Mouse (Mus musculus): ENCODE measurements around the gene Stxbp1. TPM values are rescaled to one million over a fixed set of nuclear protein-coding genes. Genes with fewer than 3 reads are reported as not detected.

Gene Stxbp1
- polyA plus RNA-seq, 1 experiment: 3.2 TPM

- no peak for TF ChIP-seq CTCF (IDR thresholded peaks at IDR 0.05; ENCODE audit: control insufficient read depth, insufficient read depth, low read length)
- TF ChIP-seq POLR2A (IDR thresholded peaks at IDR 0.05; ENCODE audit: borderline replicate concordance, control insufficient read depth, low read depth, low read length): no peak
- WGBS: 37% methylated on average over 5 of the region's 5 CpGs
- Histone ChIP-seq H3K27ac (ENCODE audit: control insufficient read depth, insufficient read depth, low read depth, low read length, poor library complexity) (no peak overlapping the region), H3K4me3 (replicated peaks; ENCODE audit: control insufficient read depth, low read depth, low read length) (no peak overlapping the region), H3K4me1 (ENCODE audit: control insufficient read depth, insufficient read depth, low read length) (peaks cover 4% of the 10 kb centered on the region)
These were observed 30.3 kb upstream of the Stxbp1 start for GRCm38 (mm10) chr2:32877303-32877702.

- 7% methylated on average over 20 of the region's 20 CpGs for WGBS
- peak overlapping the region; percentile 22; the same call in 1 of the 2 replicates for H3K27ac ChIP-seq (ENCODE audit: control insufficient read depth, insufficient read depth, low read depth, low read length, poor library complexity)
- peaks cover 2% of the 10 kb centered on the region for H3K4me1 ChIP-seq (ENCODE audit: control insufficient read depth, insufficient read depth, low read length)
- no peak for TF ChIP-seq POLR2A (IDR thresholded peaks at IDR 0.05; ENCODE audit: borderline replicate concordance, control insufficient read depth, low read depth, low read length)
- TF ChIP-seq CTCF (IDR thresholded peaks at IDR 0.05; ENCODE audit: control insufficient read depth, insufficient read depth, low read length): no peak
- peak overlapping the region; percentile 59 for H3K4me3 ChIP-seq (replicated peaks; ENCODE audit: control insufficient read depth, low read depth, low read length)
These were observed 29.7 kb upstream of the Stxbp1 start for GRCm38 (mm10) chr2:32876490-32877302.

- under 1% methylated on average over 66 of the region's 68 CpGs for WGBS
- peak within 1 kb of the TSS; percentile 22; the same call in 1 of the 2 replicates for H3K27ac ChIP-seq (ENCODE audit: control insufficient read depth, insufficient read depth, low read depth, low read length, poor library complexity)
These were observed 28.8 kb upstream of the Stxbp1 start, which contains the start of gene Fam129b for GRCm38 (mm10) chr2:32875675-32876489. TSS of gene Fam129b (plus strand) at chr2:32876114.

GRCm38 (mm10) chr2:32874951-32875674, 28.1 kb upstream of the Stxbp1 start:
- TF ChIP-seq POLR2A (IDR thresholded peaks at IDR 0.05; ENCODE audit: borderline replicate concordance, control insufficient read depth, low read depth, low read length): no peak
- TF ChIP-seq CTCF (IDR thresholded peaks at IDR 0.05; ENCODE audit: control insufficient read depth, insufficient read depth, low read length): no peak
- WGBS: 25% methylated on average over 15 of the region's 15 CpGs
- Histone ChIP-seq H3K4me1 (ENCODE audit: control insufficient read depth, insufficient read depth, low read length) (peaks cover 3% of the 10 kb centered on the region), H3K27ac (ENCODE audit: control insufficient read depth, insufficient read depth, low read depth, low read length, poor library complexity) (no peak overlapping the region), H3K4me3 (replicated peaks; ENCODE audit: control insufficient read depth, low read depth, low read length) (peak overlapping the region; percentile 40)

More at GRCm38 (mm10) chr2:32875675-32876489, 28.8 kb upstream of the Stxbp1 start, which contains the start of gene Fam129b:
- Histone ChIP-seq H3K4me3 (replicated peaks; ENCODE audit: control insufficient read depth, low read depth, low read length) (peak within 1 kb of the TSS; percentile 59), H3K4me1 (ENCODE audit: control insufficient read depth, insufficient read depth, low read length) (no peaks in the 10 kb centered on the region; the same call in none of the 2 replicates)
- TF ChIP-seq POLR2A (IDR thresholded peaks at IDR 0.05; ENCODE audit: borderline replicate concordance, control insufficient read depth, low read depth, low read length) (0 out of 2 replicates have a peak, but pooled peaks have one; percentile 25), CTCF (IDR thresholded peaks at IDR 0.05; ENCODE audit: control insufficient read depth, insufficient read depth, low read length) (no peak)

- WGBS: 74% methylated on average over 3 of the region's 3 CpGs
- TF ChIP-seq CTCF (IDR thresholded peaks at IDR 0.05; ENCODE audit: control insufficient read depth, insufficient read depth, low read length) (no peak), POLR2A (IDR thresholded peaks at IDR 0.05; ENCODE audit: borderline replicate concordance, control insufficient read depth, low read depth, low read length) (no peak)
- H3K4me3 ChIP-seq (replicated peaks; ENCODE audit: control insufficient read depth, low read depth, low read length): no peak overlapping the region
- H3K4me1 ChIP-seq (ENCODE audit: control insufficient read depth, insufficient read depth, low read length): peaks cover 3% of the 10 kb centered on the region
- no peak overlapping the region for H3K27ac ChIP-seq (ENCODE audit: control insufficient read depth, insufficient read depth, low read depth, low read length, poor library complexity)
These were observed 27.0 kb upstream of the Stxbp1 start for GRCm38 (mm10) chr2:32874070-32874469.

GRCm38 (mm10) chr2:32870275-32871100, 23.4 kb upstream of the Stxbp1 start:
- Histone ChIP-seq H3K27ac (ENCODE audit: control insufficient read depth, insufficient read depth, low read depth, low read length, poor library complexity) (no peak overlapping the region), H3K4me1 (ENCODE audit: control insufficient read depth, insufficient read depth, low read length) (peaks cover 5% of the 10 kb centered on the region; the same call in 1 of the 2 replicates), H3K4me3 (replicated peaks; ENCODE audit: control insufficient read depth, low read depth, low read length) (no peak overlapping the region)
- 26% methylated on average over 8 of the region's 8 CpGs for WGBS
- no peak for TF ChIP-seq POLR2A (IDR thresholded peaks at IDR 0.05; ENCODE audit: borderline replicate concordance, control insufficient read depth, low read depth, low read length)
- no peak for TF ChIP-seq CTCF (IDR thresholded peaks at IDR 0.05; ENCODE audit: control insufficient read depth, insufficient read depth, low read length)

GRCm38 (mm10) chr2:32869721-32870274, 22.8 kb upstream of the Stxbp1 start:
- 54% methylated on average over 6 of the region's 6 CpGs for WGBS
- H3K4me3 ChIP-seq (replicated peaks; ENCODE audit: control insufficient read depth, low read depth, low read length): no peak overlapping the region
- TF ChIP-seq POLR2A (IDR thresholded peaks at IDR 0.05; ENCODE audit: borderline replicate concordance, control insufficient read depth, low read depth, low read length) (no peak), CTCF (IDR thresholded peaks at IDR 0.05; ENCODE audit: control insufficient read depth, insufficient read depth, low read length) (no peak)
- peaks cover 5% of the 10 kb centered on the region; the same call in 1 of the 2 replicates for H3K4me1 ChIP-seq (ENCODE audit: control insufficient read depth, insufficient read depth, low read length)
- no peak overlapping the region for H3K27ac ChIP-seq (ENCODE audit: control insufficient read depth, insufficient read depth, low read depth, low read length, poor library complexity)
